Mouse (Mus musculus) bone marrow macrophage, adult 2 months (primary cell): ENCODE data around the gene Eml4.

ENCODE experiments used
- CTCF ChIP-seq: IDR thresholded peaks from 2 replicates; pipeline ENCODE4 v1.5.1; 2012; ENCODE audit warnings: low read depth, mild to moderate bottlenecking, low read length, moderate library complexity
- POLR2A ChIP-seq: IDR thresholded peaks from 2 replicates; pipeline ENCODE4 v1.6.1; 2012; ENCODE audit warnings: mild to moderate bottlenecking, low read depth, low read length, borderline replicate concordance

DNA sequence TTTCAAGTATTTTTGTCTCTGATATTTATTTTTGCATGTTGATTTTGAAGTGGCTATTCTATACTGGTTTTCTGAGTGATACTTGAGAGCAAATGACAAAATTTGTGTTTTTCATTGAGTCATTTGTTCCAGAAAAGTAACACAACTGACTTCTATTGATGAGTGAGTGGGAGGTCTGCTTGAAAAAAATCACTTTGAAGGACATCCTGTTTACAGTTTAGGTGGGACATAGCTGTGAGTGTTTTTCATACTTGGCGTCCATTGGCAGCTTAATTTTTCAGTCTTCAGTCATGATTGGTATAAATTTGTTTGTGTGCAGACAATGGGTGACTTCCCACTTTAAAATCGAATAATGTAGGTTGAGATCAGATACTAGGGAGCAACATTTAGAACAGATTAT, 14.4 kb downstream of the Eml4 start:
- no peak for TF ChIP-seq POLR2A
- TF ChIP-seq CTCF: no peak
